Mouse (Mus musculus): ENCODE data around the gene Clca4b. TPM values are rescaled to one million over a fixed set of nuclear protein-coding genes. Genes with fewer than 3 reads are reported as not detected.
A peak's percentile ranks its signal among the peaks of the same experiment; 100 is the strongest.
"Not testable (repeated sequence)": the region's sequence is repeated elsewhere in the genome, so short reads cannot be mapped to it uniquely, and the experiment has no call there.

Clca4b gene
- polyA plus RNA-seq, 1 experiment from 2014 or later, result not detected

DNA sequence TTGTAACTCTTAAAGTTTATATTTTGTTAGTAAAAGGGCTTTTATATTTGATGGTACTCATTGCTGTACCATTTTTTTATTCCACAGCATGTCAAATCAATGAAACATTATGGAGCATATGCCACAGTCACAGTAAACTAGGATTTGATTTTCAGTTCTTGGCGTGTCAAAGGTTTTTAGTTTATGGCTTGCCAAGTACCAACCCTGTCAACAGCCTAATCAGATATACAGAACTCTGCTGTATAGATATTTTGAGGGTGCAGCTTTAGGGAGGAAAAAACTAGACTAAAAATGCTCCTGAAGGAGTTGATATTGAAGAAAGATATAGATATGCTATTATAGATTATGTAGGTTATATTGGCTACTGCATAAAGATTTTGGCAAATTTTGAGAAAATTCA lies 37.4 kb upstream of the Clca4b start:
- Histone ChIP-seq H3K27me3 (ENCODE audit: insufficient read depth, low read length) (no peaks in the 10 kb centered on the region), H3K36me3 (replicated peaks; ENCODE audit: insufficient read depth, low read length) (no peaks in the 10 kb centered on the region), H3K4me3 (ENCODE audit: low read depth, low read length) (no peak overlapping the region), H3K9me3 (ENCODE audit: low read length) (no peaks in the 10 kb centered on the region), H3K4me1 (ENCODE audit: insufficient read depth) (no peaks in the 10 kb centered on the region), H3K27ac (ENCODE audit: low read depth) (no peak overlapping the region), H3K9ac (replicated peaks) (no peak overlapping the region), H3K4me2 (ENCODE audit: low read depth, low read length) (no peak overlapping the region)
- ATAC-seq, result no peak
- no peak for DNase-seq
- TF ChIP-seq CTCF (IDR thresholded peaks at IDR 0.05; ENCODE audit: low read depth) (no peak), EP300 (IDR thresholded peaks at IDR 0.05; ENCODE audit: low read depth) (no peak)
- WGBS (ENCODE audit: insufficient replicate concordance), result 82% methylated on average over 1 of the region's 1 CpGs

DNA sequence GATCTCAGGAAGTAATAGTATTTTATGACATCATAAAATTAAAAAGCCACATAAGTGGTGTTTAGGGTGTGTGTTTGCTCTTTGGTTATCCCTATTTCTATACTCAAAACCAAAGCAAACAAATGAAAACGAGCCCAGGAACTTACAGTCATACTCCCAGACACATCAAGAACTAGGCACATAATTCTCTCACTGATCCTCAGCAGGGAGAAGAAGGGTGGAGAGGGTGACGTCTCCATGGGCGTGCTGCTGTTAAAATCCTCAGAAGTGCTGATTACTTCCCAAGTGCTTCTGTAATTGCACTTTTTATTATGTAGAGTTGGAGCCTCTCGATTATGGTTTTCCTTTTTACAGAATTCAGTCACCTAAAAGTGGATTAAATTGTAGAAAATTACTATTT lies 33.7 kb upstream of the Clca4b start:
- no peak for DNase-seq
- ATAC-seq, result no peak
- no peak for TF ChIP-seq CTCF (IDR thresholded peaks at IDR 0.05; ENCODE audit: low read depth)

GRCm38 (mm10) chr3:144950829-144951228 lies 18.5 kb upstream of the Clca4b start:
- WGBS (ENCODE audit: insufficient replicate concordance), result 59% methylated on average over 4 of the region's 4 CpGs
- Histone ChIP-seq H3K36me3 (replicated peaks; ENCODE audit: insufficient read depth, low read length) (no peaks in the 10 kb centered on the region), H3K4me2 (ENCODE audit: low read depth, low read length) (no peak overlapping the region), H3K27me3 (ENCODE audit: insufficient read depth, low read length) (no peaks in the 10 kb centered on the region), H3K4me3 (ENCODE audit: low read depth, low read length) (no peak overlapping the region), H3K9ac (replicated peaks) (no peak overlapping the region), H3K9me3 (ENCODE audit: low read length) (no peaks in the 10 kb centered on the region), H3K27ac (ENCODE audit: low read depth) (no peak overlapping the region), H3K4me1 (ENCODE audit: insufficient read depth) (no peaks in the 10 kb centered on the region)
- no peak for DNase-seq
- TF ChIP-seq EP300 (IDR thresholded peaks at IDR 0.05; ENCODE audit: low read depth), result no peak
- TF ChIP-seq CTCF (IDR thresholded peaks at IDR 0.05; ENCODE audit: low read depth), result no peak
- ATAC-seq, result no peak

More for the DNA sequence above, 33.7 kb upstream of the Clca4b start:
- no peak overlapping the region for H3K9ac ChIP-seq (replicated peaks)
- H3K27me3 ChIP-seq (ENCODE audit: insufficient read depth, low read length), result no peaks in the 10 kb centered on the region
- H3K27ac ChIP-seq (ENCODE audit: low read depth), result no peak overlapping the region
- no peak overlapping the region for H3K4me3 ChIP-seq (ENCODE audit: low read depth, low read length)
- 57% methylated on average over 4 of the region's 4 CpGs for WGBS (ENCODE audit: insufficient replicate concordance)
- H3K4me2 ChIP-seq (ENCODE audit: low read depth, low read length), result no peak overlapping the region
- H3K9me3 ChIP-seq (ENCODE audit: low read length), result no peaks in the 10 kb centered on the region
- no peaks in the 10 kb centered on the region for H3K4me1 ChIP-seq (ENCODE audit: insufficient read depth)
- no peaks in the 10 kb centered on the region for H3K36me3 ChIP-seq (replicated peaks; ENCODE audit: insufficient read depth, low read length)

DNA sequence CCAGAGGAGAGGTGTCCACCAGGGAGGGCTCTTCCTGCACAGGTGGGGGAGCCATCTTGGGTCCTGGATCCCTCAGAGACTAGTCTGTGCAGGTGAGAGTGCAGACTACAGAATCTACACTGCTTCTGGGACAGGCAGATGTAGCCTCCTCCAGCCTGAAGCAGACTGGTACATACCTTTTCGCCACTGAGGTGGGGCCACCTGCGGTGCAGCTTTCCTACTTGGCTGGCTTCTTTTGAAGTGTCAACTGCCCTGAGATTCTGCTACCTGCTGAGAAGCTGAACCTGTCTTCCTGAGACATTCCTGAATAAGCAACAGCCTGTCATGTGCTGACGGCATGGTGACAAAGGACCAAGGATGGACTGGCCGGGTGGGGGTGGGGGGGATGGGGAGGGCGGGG lies 15.0 kb upstream of the Clca4b start:
- not testable (repeated sequence) for H3K27ac ChIP-seq (ENCODE audit: low read depth); H3K4me2 ChIP-seq (ENCODE audit: low read depth, low read length); H3K4me3 ChIP-seq (ENCODE audit: low read depth, low read length); H3K4me1 ChIP-seq (ENCODE audit: insufficient read depth); H3K36me3 ChIP-seq (replicated peaks; ENCODE audit: insufficient read depth, low read length); H3K9ac ChIP-seq (replicated peaks); ATAC-seq; H3K27me3 ChIP-seq (ENCODE audit: insufficient read depth, low read length); DNase-seq; H3K9me3 ChIP-seq (ENCODE audit: low read length)
- WGBS (ENCODE audit: insufficient replicate concordance), result 51% methylated on average over 5 of the region's 5 CpGs

- not testable (repeated sequence) for H3K27me3 ChIP-seq (ENCODE audit: insufficient read depth, low read length); H3K27ac ChIP-seq (ENCODE audit: low read depth); H3K9me3 ChIP-seq (ENCODE audit: low read length); H3K9ac ChIP-seq (replicated peaks); H3K4me2 ChIP-seq (ENCODE audit: low read depth, low read length); ATAC-seq; DNase-seq; H3K36me3 ChIP-seq (replicated peaks; ENCODE audit: insufficient read depth, low read length); H3K4me3 ChIP-seq (ENCODE audit: low read depth, low read length); H3K4me1 ChIP-seq (ENCODE audit: insufficient read depth)
These were observed 1.3 kb upstream of the Clca4b start for GRCm38 (mm10) chr3:144933625-144934024.

DNA sequence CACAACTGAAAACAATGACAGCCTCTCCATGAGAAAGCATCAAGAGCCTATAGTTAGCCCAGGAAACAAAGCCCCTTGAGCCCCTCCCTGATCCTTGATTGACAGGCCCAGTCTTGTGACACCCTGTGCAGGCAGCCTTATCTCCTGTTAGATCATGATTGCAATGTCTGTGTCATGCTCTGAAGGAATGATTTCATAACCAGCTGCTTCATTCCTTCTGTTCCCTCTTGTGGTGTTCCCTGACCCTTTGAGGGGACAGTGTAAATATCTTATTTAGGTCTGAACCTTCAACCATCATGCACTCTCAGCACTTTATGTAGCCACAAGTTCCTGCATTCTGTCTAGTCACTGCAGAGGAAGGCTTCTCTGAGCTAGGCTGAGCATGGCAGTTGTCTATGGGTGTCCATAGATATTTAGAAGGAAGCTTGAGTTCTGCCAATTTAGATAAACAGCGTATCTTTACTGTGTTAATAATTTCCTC lies 722 bp upstream of the Clca4b start:
- H3K4me2 ChIP-seq (ENCODE audit: low read depth, low read length), result no peak overlapping the region
- ATAC-seq, result peak; percentile 53
- DNase-seq, result no peak
- 64% methylated on average over 1 of the region's 1 CpGs for WGBS (ENCODE audit: insufficient replicate concordance)
- H3K27me3 ChIP-seq (ENCODE audit: insufficient read depth, low read length), result no peaks in the 10 kb centered on the region
- no peaks in the 10 kb centered on the region for H3K9me3 ChIP-seq (ENCODE audit: low read length)
- H3K9ac ChIP-seq (replicated peaks), result no peak overlapping the region
- no peak overlapping the region for H3K4me3 ChIP-seq (ENCODE audit: low read depth, low read length)
- H3K27ac ChIP-seq (ENCODE audit: low read depth), result no peak overlapping the region
- H3K4me1 ChIP-seq (ENCODE audit: insufficient read depth), result no peaks in the 10 kb centered on the region
- TF ChIP-seq CTCF (IDR thresholded peaks at IDR 0.05; ENCODE audit: low read depth), result no peak
- no peak for TF ChIP-seq EP300 (IDR thresholded peaks at IDR 0.05; ENCODE audit: low read depth)
- no peaks in the 10 kb centered on the region for H3K36me3 ChIP-seq (replicated peaks; ENCODE audit: insufficient read depth, low read length)

- no peak for DNase-seq
- Histone ChIP-seq H3K9ac (replicated peaks) (no peak overlapping the region), H3K27ac (ENCODE audit: low read depth) (no peak overlapping the region), H3K36me3 (replicated peaks; ENCODE audit: insufficient read depth, low read length) (no peaks in the 10 kb centered on the region), H3K27me3 (ENCODE audit: insufficient read depth, low read length) (no peaks in the 10 kb centered on the region), H3K4me1 (ENCODE audit: insufficient read depth) (no peaks in the 10 kb centered on the region), H3K9me3 (ENCODE audit: low read length) (no peaks in the 10 kb centered on the region), H3K4me3 (ENCODE audit: low read depth, low read length) (no peak overlapping the region), H3K4me2 (ENCODE audit: low read depth, low read length) (no peak overlapping the region)
- no peak for ATAC-seq
- no peak for TF ChIP-seq EP300 (IDR thresholded peaks at IDR 0.05; ENCODE audit: low read depth)
- TF ChIP-seq CTCF (IDR thresholded peaks at IDR 0.05; ENCODE audit: low read depth), result no peak
- 81% methylated on average over 2 of the region's 2 CpGs for WGBS (ENCODE audit: insufficient replicate concordance)
These were observed 18.3 kb downstream of the Clca4b start for GRCm38 (mm10) chr3:144914014-144914413.
